Mouse (Mus musculus) hindbrain, embryonic 13.5 days (tissue): ENCODE measurements at regions not wholly inside any gene's neighbourhood (a gene's known extent, or its start where the extent isn't known, plus 50 kb on each side); places are given as distances from the start of the nearest gene placed in this dataset.

Experiments used
- ATAC-seq: fragments of 200-750 bp; cut with Nextera tagmentation; 2 replicates; pipeline ENCODE4 v1.8.0; 2017; ENCODE audit warnings: moderate TSS enrichment; ENCODE audit not compliant: low FRiP score
- H3K27ac ChIP-seq: fragments of 300-500 bp; sonication (generic); 2 replicates; pipeline ENCODE4 v1.5.1; 2015; ENCODE audit warnings: inconsistent platforms, mild to moderate bottlenecking, moderate library complexity
- H3K27me3 ChIP-seq: fragments of 300-500 bp; sonication (generic); 2 replicates; pipeline ENCODE4 v1.6.1; 2015; ENCODE audit warnings: mild to moderate bottlenecking, inconsistent platforms
- H3K36me3 ChIP-seq: fragments of 300-500 bp; sonication (generic); 2 replicates; pipeline ENCODE4 v1.6.1; 2015; ENCODE audit warnings: mild to moderate bottlenecking, inconsistent platforms
- H3K4me1 ChIP-seq: fragments of 300-500 bp; sonication (generic); replicated peaks from 2 replicates; pipeline ENCODE4 v1.6.1; 2015; ENCODE audit warnings: inconsistent platforms
- H3K4me2 ChIP-seq: fragments of 300-500 bp; sonication (generic); 2 replicates; pipeline ENCODE4 v1.6.1; 2015; ENCODE audit warnings: inconsistent platforms, mild to moderate bottlenecking, moderate library complexity
- H3K4me3 ChIP-seq: fragments of 300-500 bp; sonication (generic); 2 replicates; pipeline ENCODE4 v1.5.1; 2015; ENCODE audit warnings: mild to moderate bottlenecking, inconsistent platforms
- H3K9ac ChIP-seq: fragments of 300-500 bp; sonication (generic); 2 replicates; pipeline ENCODE4 v1.6.1; 2015; ENCODE audit warnings: mild to moderate bottlenecking, inconsistent platforms
- H3K9me3 ChIP-seq: fragments of 300-500 bp; sonication (generic); 2 replicates; pipeline ENCODE4 v1.6.1; 2016; ENCODE audit warnings: inconsistent platforms
- WGBS: fragments of 180-500 bp; shearing (Covaris S2); methylation state at CpG from one replicate; pipeline ENCODE4 v1.1.7; 2015; 5-methylcytosine and 5-hydroxymethylcytosine counted together

GRCm38 (mm10) chr12:27037922-27038321 is 304.5 kb downstream of the Sox11 start:
- Histone ChIP-seq H3K4me3 (no peak overlapping the region), H3K27me3 (no peaks in the 10 kb centered on the region), H3K27ac (no peak overlapping the region), H3K9me3 (no peaks in the 10 kb centered on the region), H3K4me1 (no peaks in the 10 kb centered on the region), H3K36me3 (no peaks in the 10 kb centered on the region), H3K9ac (no peak overlapping the region), H3K4me2 (no peak overlapping the region)
- ATAC-seq: no peak
- 78% methylated on average over 2 of the region's 2 CpGs for WGBS

GRCm38 (mm10) chr12:27019751-27020150 is 322.6 kb downstream of the Sox11 start:
- Histone ChIP-seq H3K27me3 (no peaks in the 10 kb centered on the region), H3K4me2 (no peak overlapping the region), H3K4me1 (peaks cover 21% of the 10 kb centered on the region), H3K36me3 (no peaks in the 10 kb centered on the region), H3K9ac (no peak overlapping the region; the same call in 1 of the 2 replicates), H3K4me3 (no peak overlapping the region), H3K9me3 (no peaks in the 10 kb centered on the region), H3K27ac (peak overlapping the region; percentile 78)
- 66% methylated on average over 4 of the region's 4 CpGs for WGBS
- ATAC-seq: no peak

- 33% methylated on average over 7 of the region's 7 CpGs for WGBS
- H3K27me3 ChIP-seq: no peaks in the 10 kb centered on the region
- no peaks in the 10 kb centered on the region for H3K36me3 ChIP-seq
- H3K27ac ChIP-seq: peak overlapping the region; percentile 88
- no peak overlapping the region for H3K4me2 ChIP-seq
- ATAC-seq: no peak; the same call in 1 of the 2 replicates
- peak overlapping the region; percentile 49 for H3K9ac ChIP-seq
- no peaks in the 10 kb centered on the region for H3K9me3 ChIP-seq
- no peak overlapping the region for H3K4me3 ChIP-seq
- H3K4me1 ChIP-seq: peaks cover 21% of the 10 kb centered on the region
Measured at GRCm38 (mm10) chr12:27018366-27018765, 324.0 kb downstream of the Sox11 start.

GRCm38 (mm10) chr12:26999287-26999686 is 343.1 kb downstream of the Sox11 start:
- Histone ChIP-seq H3K4me1 (no peaks in the 10 kb centered on the region), H3K9me3 (no peaks in the 10 kb centered on the region), H3K27me3 (no peaks in the 10 kb centered on the region), H3K4me3 (no peak overlapping the region), H3K27ac (no peak overlapping the region), H3K4me2 (no peak overlapping the region), H3K36me3 (no peaks in the 10 kb centered on the region), H3K9ac (no peak overlapping the region)
- ATAC-seq: no peak

GRCm38 (mm10) chr12:26976284-26977065 is 365.9 kb downstream of the Sox11 start:
- no peaks in the 10 kb centered on the region for H3K4me1 ChIP-seq
- H3K36me3 ChIP-seq: no peaks in the 10 kb centered on the region
- no peaks in the 10 kb centered on the region for H3K9me3 ChIP-seq
- H3K27ac ChIP-seq: no peak overlapping the region
- H3K9ac ChIP-seq: no peak overlapping the region
- H3K27me3 ChIP-seq: no peaks in the 10 kb centered on the region
- no peak overlapping the region for H3K4me2 ChIP-seq
- H3K4me3 ChIP-seq: no peak overlapping the region
- 64% methylated on average over 8 of the region's 8 CpGs for WGBS
- no peak for ATAC-seq

GRCm38 (mm10) chr12:26972495-26973113 is 369.8 kb downstream of the Sox11 start:
- Histone ChIP-seq H3K4me2 (no peak overlapping the region), H3K4me3 (no peak overlapping the region), H3K27me3 (no peaks in the 10 kb centered on the region), H3K9ac (no peak overlapping the region), H3K27ac (no peak overlapping the region), H3K9me3 (no peaks in the 10 kb centered on the region), H3K4me1 (peaks cover under 1% of the 10 kb centered on the region), H3K36me3 (no peaks in the 10 kb centered on the region)
- ATAC-seq: no peak
- 80% methylated on average over 4 of the region's 4 CpGs for WGBS

GRCm38 (mm10) chr12:26967018-26967737 is 375.2 kb downstream of the Sox11 start:
- Histone ChIP-seq H3K9me3 (no peaks in the 10 kb centered on the region), H3K27me3 (no peaks in the 10 kb centered on the region), H3K27ac (0 out of 2 replicates have a peak overlapping the region, but pooled peaks have one; percentile 8), H3K4me2 (no peak overlapping the region), H3K36me3 (no peaks in the 10 kb centered on the region), H3K4me3 (no peak overlapping the region), H3K4me1 (peaks cover 11% of the 10 kb centered on the region), H3K9ac (no peak overlapping the region)
- no peak for ATAC-seq
- 62% methylated on average over 16 of the region's 16 CpGs for WGBS

GRCm38 (mm10) chr12:26963917-26964316 is 378.5 kb downstream of the Sox11 start:
- no peaks in the 10 kb centered on the region for H3K36me3 ChIP-seq
- peaks cover 11% of the 10 kb centered on the region for H3K4me1 ChIP-seq
- no peak overlapping the region for H3K4me3 ChIP-seq
- H3K9ac ChIP-seq: no peak overlapping the region
- H3K27ac ChIP-seq: no peak overlapping the region
- H3K9me3 ChIP-seq: no peaks in the 10 kb centered on the region
- no peak for ATAC-seq
- no peaks in the 10 kb centered on the region for H3K27me3 ChIP-seq
- no peak overlapping the region for H3K4me2 ChIP-seq

GRCm38 (mm10) chr12:26939831-26940230 is 402.5 kb downstream of the Sox11 start:
- Histone ChIP-seq H3K27ac (peak overlapping the region; percentile 30; the same call in 1 of the 2 replicates), H3K36me3 (no peaks in the 10 kb centered on the region), H3K9me3 (no peaks in the 10 kb centered on the region), H3K27me3 (no peaks in the 10 kb centered on the region), H3K4me3 (no peak overlapping the region), H3K9ac (no peak overlapping the region), H3K4me2 (no peak overlapping the region), H3K4me1 (peaks cover 18% of the 10 kb centered on the region)
- 41% methylated on average over 2 of the region's 2 CpGs for WGBS
- ATAC-seq: no peak

GRCm38 (mm10) chr12:26937836-26938235 is 404.5 kb downstream of the Sox11 start:
- H3K4me2 ChIP-seq: no peak overlapping the region
- H3K9ac ChIP-seq: no peak overlapping the region
- WGBS: 63% methylated on average over 3 of the region's 3 CpGs
- H3K36me3 ChIP-seq: no peaks in the 10 kb centered on the region
- no peaks in the 10 kb centered on the region for H3K27me3 ChIP-seq
- H3K27ac ChIP-seq: peak overlapping the region; percentile 62; the same call in 1 of the 2 replicates
- H3K9me3 ChIP-seq: no peaks in the 10 kb centered on the region
- no peak for ATAC-seq
- H3K4me1 ChIP-seq: peaks cover 18% of the 10 kb centered on the region
- H3K4me3 ChIP-seq: no peak overlapping the region

- Histone ChIP-seq H3K27me3 (no peaks in the 10 kb centered on the region), H3K36me3 (no peaks in the 10 kb centered on the region), H3K9me3 (no peaks in the 10 kb centered on the region), H3K9ac (0 out of 2 replicates have a peak overlapping the region, but pooled peaks have one; percentile 29), H3K4me1 (peaks cover 18% of the 10 kb centered on the region), H3K4me2 (no peak overlapping the region), H3K4me3 (no peak overlapping the region), H3K27ac (peak overlapping the region; percentile 62)
- 27% methylated on average over 5 of the region's 5 CpGs for WGBS
- peak; percentile 68 for ATAC-seq
Measured at GRCm38 (mm10) chr12:26936696-26937458, 405.5 kb downstream of the Sox11 start.
